Mouse (Mus musculus): ENCODE data around the gene Ahsg. TPM values are rescaled to one million over a fixed set of nuclear protein-coding genes. Genes with fewer than 3 reads are reported as not detected.

Gene Ahsg
- total RNA-seq (2021), result not detected
- long read RNA-seq, experiment 1, result 0 reads
- long read RNA-seq, experiment 2, result 0 reads

DNA sequence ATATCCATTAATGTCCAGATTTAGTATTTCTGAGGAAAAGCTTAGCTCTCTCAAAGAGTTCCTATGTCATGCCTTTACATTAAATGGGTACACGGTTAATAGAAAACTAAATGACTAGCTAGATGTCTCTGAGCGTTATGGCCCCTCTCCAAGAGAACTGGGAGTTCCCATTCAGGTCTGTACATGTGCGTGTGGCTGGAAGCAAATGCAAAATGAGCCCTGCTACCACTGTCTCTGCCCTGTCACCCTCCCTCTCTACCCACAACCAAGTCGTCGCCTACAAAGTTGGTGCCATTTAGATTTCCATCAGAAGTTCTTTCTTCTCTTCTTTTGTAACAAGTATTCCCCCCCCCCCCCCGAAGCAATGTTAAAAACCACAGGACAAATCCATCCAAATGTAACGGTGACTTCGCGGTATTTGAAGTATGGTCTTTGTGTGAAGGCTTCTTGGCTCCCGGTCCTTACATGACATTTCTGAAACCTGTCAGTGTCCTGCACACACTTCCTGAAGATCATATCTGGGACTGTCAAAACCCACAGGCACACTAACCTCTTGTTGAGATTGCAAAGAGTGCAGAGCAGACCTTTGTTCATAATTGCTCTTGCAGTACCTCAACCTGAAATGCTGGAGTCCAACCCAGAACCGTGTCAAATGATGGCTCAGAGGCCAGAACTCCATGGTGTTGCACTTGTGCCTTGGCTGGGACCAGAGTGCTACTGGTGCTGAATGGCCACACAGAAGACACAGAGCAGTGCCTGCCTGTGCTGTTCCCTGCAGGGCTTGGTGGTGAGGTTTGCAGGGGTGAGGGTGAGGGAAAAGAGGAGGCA, at the start of gene Ahsg:
Ahsg (plus strand) TSS at position 595 of the 828 bp plus-strand sequence.
- H3K27ac ChIP-seq, result no peak within 1 kb of the TSS
- DNase-seq (ENCODE audit: extremely low spot score in 1 of 2, low spot score in 2 of 2), result no peak
- intact Hi-C loops (cut with DNase I), result no loop called here
- H3K4me3 ChIP-seq, result no peak within 1 kb of the TSS
- TF ChIP-seq CTCF (IDR thresholded peaks at IDR 0.05), result no peak

- no peak overlapping the region for H3K27ac ChIP-seq
- intact Hi-C loops (cut with DNase I), result no loop called here
- TF ChIP-seq CTCF (IDR thresholded peaks at IDR 0.05), result no peak
- H3K4me3 ChIP-seq, result no peak overlapping the region
- no peak for DNase-seq (ENCODE audit: extremely low spot score in 1 of 2, low spot score in 2 of 2)
Observed at GRCm38 (mm10) chr16:22842871-22843270, 48.2 kb upstream of the Ahsg start.

GRCm38 (mm10) chr16:22844061-22844801, 46.8 kb upstream of the Ahsg start:
- no peak for TF ChIP-seq CTCF (IDR thresholded peaks at IDR 0.05)
- Histone ChIP-seq H3K4me3 (peak overlapping the region; percentile 83), H3K27ac (peak overlapping the region; percentile 83)
- peak; percentile 70 to 77 for DNase-seq (ENCODE audit: extremely low spot score in 1 of 2, low spot score in 2 of 2)
- intact Hi-C loops (cut with DNase I), result no loop called here

GRCm38 (mm10) chr16:22844834-22845233, 46.2 kb upstream of the Ahsg start:
- no peak for DNase-seq (ENCODE audit: extremely low spot score in 1 of 2, low spot score in 2 of 2)
- intact Hi-C loops (cut with DNase I), result no loop called here
- peak overlapping the region; percentile 83 for H3K4me3 ChIP-seq
- TF ChIP-seq CTCF (IDR thresholded peaks at IDR 0.05), result no peak
- H3K27ac ChIP-seq, result peak overlapping the region; percentile 68

DNA sequence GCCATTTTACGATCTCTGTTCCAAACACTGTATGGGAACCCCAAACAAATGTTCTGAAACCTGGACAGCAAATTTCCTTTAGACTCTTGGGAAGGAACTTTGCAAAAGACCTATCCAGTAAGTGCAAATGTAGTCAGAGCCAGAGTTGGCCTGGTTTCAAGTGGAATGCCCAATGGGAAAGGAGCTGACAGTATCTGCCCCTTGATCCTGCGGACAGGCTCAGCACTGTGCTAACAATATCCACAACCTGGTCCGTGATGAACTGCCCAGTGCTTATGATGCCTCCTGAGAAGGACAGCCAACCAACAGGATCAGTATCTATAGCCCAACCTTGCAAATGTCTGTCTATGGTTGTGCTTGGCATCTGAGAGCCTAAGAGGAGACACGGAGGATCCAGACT, 45.6 kb upstream of the Ahsg start:
- no peak overlapping the region for H3K4me3 ChIP-seq
- intact Hi-C loops (cut with DNase I), result no loop called here
- no peak for TF ChIP-seq CTCF (IDR thresholded peaks at IDR 0.05)
- DNase-seq (ENCODE audit: extremely low spot score in 1 of 2, low spot score in 2 of 2), result no peak
- no peak overlapping the region for H3K27ac ChIP-seq

DNA sequence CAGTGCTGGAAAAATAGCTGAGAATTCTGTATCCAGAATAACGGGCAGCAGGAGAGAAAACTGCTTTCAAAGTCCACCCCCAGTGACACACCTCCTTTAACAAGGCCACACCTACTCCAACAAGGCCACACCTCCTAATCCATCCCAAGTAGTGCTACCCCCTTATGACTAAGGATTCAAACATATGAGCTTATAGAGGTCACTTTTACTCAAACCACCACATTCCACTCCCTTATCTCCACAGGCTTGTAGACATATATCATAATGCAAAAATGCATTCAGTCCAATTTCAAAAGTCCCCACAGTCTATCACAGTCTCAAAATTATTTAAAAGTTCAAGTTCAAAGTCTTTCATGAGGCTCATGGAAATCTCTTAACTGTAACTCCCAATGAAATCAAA, 43.4 kb upstream of the Ahsg start:
- H3K4me3 ChIP-seq, result no peak overlapping the region
- intact Hi-C loops (cut with DNase I), result no loop called here
- DNase-seq (ENCODE audit: extremely low spot score in 1 of 2, low spot score in 2 of 2), result no peak
- no peak overlapping the region for H3K27ac ChIP-seq
- TF ChIP-seq CTCF (IDR thresholded peaks at IDR 0.05), result no peak

DNA sequence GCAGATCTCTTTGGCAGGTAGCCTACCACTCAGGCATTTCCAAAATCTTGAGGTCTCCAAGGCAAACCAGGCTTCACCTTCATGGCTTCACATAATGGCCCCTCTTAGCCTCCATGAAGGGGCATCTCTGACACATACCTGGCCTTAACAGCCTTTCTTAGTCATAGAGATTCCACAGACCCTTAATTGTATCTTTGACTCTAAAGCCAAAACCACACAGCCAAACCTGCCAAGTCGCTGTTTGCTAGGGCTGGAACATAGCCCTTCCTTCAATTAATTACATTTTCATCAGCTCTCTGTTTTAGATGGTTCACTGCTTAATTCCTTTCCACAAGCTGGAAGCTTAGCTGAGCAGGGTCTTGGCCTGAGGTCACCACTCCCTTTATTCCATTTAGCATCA, 42.7 kb upstream of the Ahsg start:
- H3K27ac ChIP-seq, result no peak overlapping the region
- intact Hi-C loops (cut with DNase I), result no loop called here

GRCm38 (mm10) chr16:22852709-22853108, 38.4 kb upstream of the Ahsg start:
- no peak for DNase-seq (ENCODE audit: extremely low spot score in 1 of 2, low spot score in 2 of 2)
- H3K27ac ChIP-seq, result no peak overlapping the region
- H3K4me3 ChIP-seq, result no peak overlapping the region
- no peak for TF ChIP-seq CTCF (IDR thresholded peaks at IDR 0.05)
- intact Hi-C loops (cut with DNase I), result no loop called here

More for the DNA sequence above, 42.7 kb upstream of the Ahsg start:
- DNase-seq (ENCODE audit: extremely low spot score in 1 of 2, low spot score in 2 of 2), result no peak
- no peak overlapping the region for H3K4me3 ChIP-seq
- no peak for TF ChIP-seq CTCF (IDR thresholded peaks at IDR 0.05)

GRCm38 (mm10) chr16:22856773-22857172, 34.3 kb upstream of the Ahsg start:
- intact Hi-C loops (cut with DNase I), result loop anchor here (5.0 kb wide), 2 partner anchors 251 to 271 kb away; partner anchors contain the start of genes Eif4a2 and Rfc4
- TF ChIP-seq CTCF (IDR thresholded peaks at IDR 0.05), result no peak

GRCm38 (mm10) chr16:22857431-22858113, 33.5 kb upstream of the Ahsg start, which contains the start of the genes Tbccd1 and Dnajb11:
Gene Tbccd1 (minus strand): TSS chr16:22857669.
Gene Dnajb11 (plus strand): TSS chr16:22857845.
- H3K27ac ChIP-seq, result peak within 1 kb of the TSS; percentile 87
- peak within 1 kb of the TSS; percentile 97 for H3K4me3 ChIP-seq
- intact Hi-C loops (cut with DNase I), result loop anchor here (5.0 kb wide), 2 partner anchors 250 to 270 kb away; partner anchors contain the start of genes Eif4a2 and Rfc4
- no peak for TF ChIP-seq CTCF (IDR thresholded peaks at IDR 0.05)
- peak; percentile 99 to 100 for DNase-seq (ENCODE audit: extremely low spot score in 1 of 2, low spot score in 2 of 2)

More at GRCm38 (mm10) chr16:22856773-22857172, 34.3 kb upstream of the Ahsg start:
- DNase-seq (ENCODE audit: extremely low spot score in 1 of 2, low spot score in 2 of 2), result no peak
- Histone ChIP-seq H3K4me3 (peak overlapping the region; percentile 71), H3K27ac (peak overlapping the region; percentile 74; the same call in 1 of the 2 replicates)

GRCm38 (mm10) chr16:22872397-22872796, 18.7 kb upstream of the Ahsg start:
- Histone ChIP-seq H3K27ac (no peak overlapping the region), H3K4me3 (no peak overlapping the region)
- no peak for TF ChIP-seq CTCF (IDR thresholded peaks at IDR 0.05)
- intact Hi-C loops (cut with DNase I), result no loop called here
- DNase-seq (ENCODE audit: extremely low spot score in 1 of 2, low spot score in 2 of 2), result no peak
